Mouse (Mus musculus): ENCODE measurements at regions not wholly inside any gene's neighbourhood (a gene's known extent, or its start where the extent isn't known, plus 50 kb on each side); places are given as distances from the start of the nearest gene placed in this dataset.

DNA sequence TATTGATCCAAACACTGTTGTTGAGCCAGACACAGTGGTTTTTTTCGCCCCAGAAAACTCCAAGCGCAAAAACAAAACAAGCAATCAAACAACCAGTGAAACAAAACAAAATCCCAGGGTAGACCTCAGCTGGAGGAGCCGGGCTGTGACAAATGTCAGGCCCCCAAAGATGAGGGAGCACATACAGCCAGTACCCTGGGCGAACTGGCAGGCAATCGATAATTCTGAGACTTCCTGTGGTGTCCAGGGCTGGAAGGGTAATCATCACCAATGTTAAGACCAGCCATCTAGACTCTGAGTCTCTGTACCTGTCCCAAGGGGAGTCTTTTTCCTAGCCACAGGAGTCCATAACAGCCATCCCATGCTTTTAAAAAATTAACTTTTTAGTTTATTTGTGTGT, 80.6 kb downstream of the Mtx3 start:
- no peak overlapping the region for H3K9ac ChIP-seq (ENCODE audit: low read depth, low read length)
- H3K27ac ChIP-seq (ENCODE audit: low read depth, low read length): no peak overlapping the region
- no peaks in the 10 kb centered on the region for H3K36me3 ChIP-seq (ENCODE audit: control insufficient read depth, insufficient read depth, low read length)
- H3K9me3 ChIP-seq (ENCODE audit: control insufficient read depth, low read length): no peaks in the 10 kb centered on the region
- no peak for ATAC-seq (replicated peaks; ENCODE audit: low FRiP score)
- H3K4me3 ChIP-seq (ENCODE audit: low read depth, low read length): no peak overlapping the region
- no peaks in the 10 kb centered on the region for H3K27me3 ChIP-seq (replicated peaks; ENCODE audit: control insufficient read depth, insufficient read depth, low read length)
- 90% methylated on average over 5 of the region's 5 CpGs for WGBS
- no peak overlapping the region for H3K4me2 ChIP-seq
- no peaks in the 10 kb centered on the region for H3K4me1 ChIP-seq (replicated peaks; ENCODE audit: control insufficient read depth, insufficient read depth, low read length)
- DNase-seq (ENCODE audit: low spot score): no peak

DNA sequence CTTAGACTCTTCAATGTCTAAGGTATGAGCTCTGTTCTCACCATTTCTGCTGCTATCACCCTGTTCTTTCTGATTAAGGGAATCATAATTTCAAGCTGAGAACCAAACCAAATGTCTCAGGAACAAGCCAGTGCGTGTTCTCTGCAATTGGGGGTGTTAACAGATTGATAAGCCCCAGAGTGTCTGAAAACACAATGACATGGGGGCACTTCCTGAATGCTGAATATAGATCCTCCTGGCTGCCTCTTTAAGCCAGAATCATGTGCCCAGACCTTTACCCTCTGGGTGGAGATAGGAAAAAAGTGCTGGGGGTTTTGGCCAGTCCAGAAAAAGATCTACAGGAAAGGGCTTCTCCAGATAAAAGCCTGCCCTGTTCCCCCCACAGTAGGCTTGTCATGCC, 84.0 kb downstream of the Mtx3 start:
- DNase-seq (ENCODE audit: low spot score) (no peak), ATAC-seq (replicated peaks; ENCODE audit: low FRiP score) (no peak)
- no peak overlapping the region for H3K27ac ChIP-seq (ENCODE audit: low read depth, low read length)
- no peaks in the 10 kb centered on the region for H3K27me3 ChIP-seq (replicated peaks; ENCODE audit: control insufficient read depth, insufficient read depth, low read length)
- no peak overlapping the region for H3K4me2 ChIP-seq
- no peak overlapping the region for H3K9ac ChIP-seq (ENCODE audit: low read depth, low read length)
- 34% methylated on average over 1 of the region's 1 CpGs for WGBS
- H3K4me3 ChIP-seq (ENCODE audit: low read depth, low read length): no peak overlapping the region
- H3K9me3 ChIP-seq (ENCODE audit: control insufficient read depth, low read length): no peaks in the 10 kb centered on the region
- H3K36me3 ChIP-seq (ENCODE audit: control insufficient read depth, insufficient read depth, low read length): no peaks in the 10 kb centered on the region
- H3K4me1 ChIP-seq (replicated peaks; ENCODE audit: control insufficient read depth, insufficient read depth, low read length): no peaks in the 10 kb centered on the region

DNA sequence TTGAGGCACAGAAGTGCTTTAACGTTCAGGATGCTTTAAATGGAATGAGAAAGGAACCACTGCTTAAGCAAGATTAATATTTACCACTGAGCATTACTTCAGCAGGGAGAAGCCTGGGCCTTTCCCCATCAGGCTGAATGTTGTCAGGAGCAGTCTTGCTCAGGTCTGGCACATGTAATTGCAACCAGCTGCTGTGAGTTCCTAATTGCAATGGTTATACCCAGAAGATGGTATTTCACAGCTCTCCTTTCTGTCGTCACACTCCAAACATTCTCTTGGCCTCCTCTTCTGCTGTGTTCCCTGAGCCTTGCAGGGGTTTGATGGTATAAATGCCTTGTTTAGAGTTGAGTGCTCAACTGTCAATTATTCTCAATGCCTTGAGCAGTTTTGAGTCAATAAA, 87.1 kb downstream of the Mtx3 start:
- DNase-seq (ENCODE audit: low spot score) (no peak), ATAC-seq (replicated peaks; ENCODE audit: low FRiP score) (no peak)
- no peaks in the 10 kb centered on the region for H3K9me3 ChIP-seq (ENCODE audit: control insufficient read depth, low read length)

DNA sequence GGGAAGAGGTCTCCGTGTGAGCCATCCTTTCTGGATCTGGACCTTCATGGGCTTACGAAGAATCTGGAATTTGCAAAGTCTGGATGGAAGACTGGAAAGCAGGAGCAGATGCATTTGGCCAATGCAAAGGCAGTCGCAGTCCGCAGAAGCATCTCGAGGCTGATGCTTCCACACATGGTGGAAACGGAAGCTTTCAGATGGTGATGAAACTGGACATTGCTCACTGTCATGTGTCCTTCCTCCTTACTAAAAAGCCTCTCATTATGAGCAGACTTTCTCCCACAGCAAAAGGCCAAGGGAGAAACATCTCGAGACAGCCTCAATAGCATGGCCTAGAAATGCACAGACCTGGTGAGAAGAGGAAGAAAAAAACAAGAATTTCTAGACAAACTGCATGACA, 94.5 kb downstream of the Mtx3 start:
- no peaks in the 10 kb centered on the region for H3K36me3 ChIP-seq (ENCODE audit: control insufficient read depth, insufficient read depth, low read length)
- ATAC-seq (replicated peaks; ENCODE audit: low FRiP score) (no peak), DNase-seq (ENCODE audit: low spot score) (no peak)
- no peak overlapping the region for H3K4me3 ChIP-seq (ENCODE audit: low read depth, low read length)
- no peaks in the 10 kb centered on the region for H3K4me1 ChIP-seq (replicated peaks; ENCODE audit: control insufficient read depth, insufficient read depth, low read length)
- H3K27me3 ChIP-seq (replicated peaks; ENCODE audit: control insufficient read depth, insufficient read depth, low read length): no peaks in the 10 kb centered on the region
- H3K4me2 ChIP-seq: no peak overlapping the region
- WGBS: 82% methylated on average over 7 of the region's 7 CpGs
- H3K27ac ChIP-seq (ENCODE audit: low read depth, low read length): no peak overlapping the region
- no peaks in the 10 kb centered on the region for H3K9me3 ChIP-seq (ENCODE audit: control insufficient read depth, low read length)
- H3K9ac ChIP-seq (ENCODE audit: low read depth, low read length): no peak overlapping the region

More for the DNA sequence above, 87.1 kb downstream of the Mtx3 start:
- Histone ChIP-seq H3K4me1 (replicated peaks; ENCODE audit: control insufficient read depth, insufficient read depth, low read length) (no peaks in the 10 kb centered on the region), H3K27ac (ENCODE audit: low read depth, low read length) (no peak overlapping the region), H3K27me3 (replicated peaks; ENCODE audit: control insufficient read depth, insufficient read depth, low read length) (no peaks in the 10 kb centered on the region), H3K36me3 (ENCODE audit: control insufficient read depth, insufficient read depth, low read length) (no peaks in the 10 kb centered on the region), H3K9ac (ENCODE audit: low read depth, low read length) (no peak overlapping the region), H3K4me2 (no peak overlapping the region), H3K4me3 (ENCODE audit: low read depth, low read length) (no peak overlapping the region)
- WGBS: 68% methylated on average over 2 of the region's 2 CpGs

DNA sequence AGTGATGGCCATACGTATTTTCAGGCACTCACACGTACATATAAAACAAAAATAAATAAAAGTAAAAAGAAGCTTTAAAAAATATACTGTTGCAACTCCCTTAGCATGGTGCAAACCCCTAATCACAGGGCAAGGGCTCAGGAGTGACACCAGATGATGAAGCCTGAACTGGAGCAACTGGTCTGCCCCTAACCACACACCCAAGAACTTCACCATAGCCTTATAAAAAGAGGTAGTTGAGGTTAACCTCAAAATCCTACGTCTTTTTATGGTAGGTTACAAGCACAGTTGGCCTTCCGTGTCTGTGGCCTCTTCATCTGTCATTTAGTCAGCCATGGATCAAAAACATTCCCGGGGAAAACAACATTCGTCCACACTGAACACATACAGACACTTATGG, 96.0 kb downstream of the Mtx3 start:
- no peaks in the 10 kb centered on the region for H3K4me1 ChIP-seq (replicated peaks; ENCODE audit: control insufficient read depth, insufficient read depth, low read length)
- DNase-seq (ENCODE audit: low spot score) (no peak), ATAC-seq (replicated peaks; ENCODE audit: low FRiP score) (no peak)
- H3K27me3 ChIP-seq (replicated peaks; ENCODE audit: control insufficient read depth, insufficient read depth, low read length): no peaks in the 10 kb centered on the region
- 48% methylated on average over 6 of the region's 6 CpGs for WGBS
- H3K36me3 ChIP-seq (ENCODE audit: control insufficient read depth, insufficient read depth, low read length): no peaks in the 10 kb centered on the region
- H3K27ac ChIP-seq (ENCODE audit: low read depth, low read length): no peak overlapping the region
- H3K9me3 ChIP-seq (ENCODE audit: control insufficient read depth, low read length): no peaks in the 10 kb centered on the region
- H3K4me2 ChIP-seq: no peak overlapping the region
- H3K9ac ChIP-seq (ENCODE audit: low read depth, low read length): no peak overlapping the region
- no peak overlapping the region for H3K4me3 ChIP-seq (ENCODE audit: low read depth, low read length)

DNA sequence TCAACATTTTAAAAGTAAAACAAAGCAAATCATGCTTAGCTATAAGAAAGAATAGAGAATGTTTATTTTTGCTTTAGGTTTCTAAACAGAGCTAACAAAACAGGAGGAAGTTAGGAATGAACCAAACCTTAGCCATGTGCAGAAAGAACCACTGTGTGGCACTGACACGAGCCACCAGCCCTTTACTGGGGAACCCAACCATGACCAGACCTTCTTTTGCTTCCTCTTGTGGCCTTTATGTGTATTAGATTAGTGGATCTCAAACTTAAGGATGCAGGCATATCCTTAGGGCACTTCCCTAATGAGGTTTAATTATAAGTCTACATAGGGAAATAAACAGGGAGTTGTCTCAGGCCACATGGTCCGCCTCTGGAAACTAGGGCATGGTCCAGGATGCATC, 104.0 kb downstream of the Mtx3 start:
- Histone ChIP-seq H3K27me3 (replicated peaks; ENCODE audit: control insufficient read depth, insufficient read depth, low read length) (no peaks in the 10 kb centered on the region), H3K27ac (ENCODE audit: low read depth, low read length) (no peak overlapping the region), H3K36me3 (ENCODE audit: control insufficient read depth, insufficient read depth, low read length) (no peaks in the 10 kb centered on the region), H3K4me1 (replicated peaks; ENCODE audit: control insufficient read depth, insufficient read depth, low read length) (no peaks in the 10 kb centered on the region), H3K4me3 (ENCODE audit: low read depth, low read length) (no peak overlapping the region), H3K9me3 (ENCODE audit: control insufficient read depth, low read length) (no peaks in the 10 kb centered on the region), H3K4me2 (no peak overlapping the region), H3K9ac (ENCODE audit: low read depth, low read length) (no peak overlapping the region)
- ATAC-seq (replicated peaks; ENCODE audit: low FRiP score) (no peak), DNase-seq (ENCODE audit: low spot score) (no peak)
- WGBS: 58% methylated on average over 2 of the region's 2 CpGs

DNA sequence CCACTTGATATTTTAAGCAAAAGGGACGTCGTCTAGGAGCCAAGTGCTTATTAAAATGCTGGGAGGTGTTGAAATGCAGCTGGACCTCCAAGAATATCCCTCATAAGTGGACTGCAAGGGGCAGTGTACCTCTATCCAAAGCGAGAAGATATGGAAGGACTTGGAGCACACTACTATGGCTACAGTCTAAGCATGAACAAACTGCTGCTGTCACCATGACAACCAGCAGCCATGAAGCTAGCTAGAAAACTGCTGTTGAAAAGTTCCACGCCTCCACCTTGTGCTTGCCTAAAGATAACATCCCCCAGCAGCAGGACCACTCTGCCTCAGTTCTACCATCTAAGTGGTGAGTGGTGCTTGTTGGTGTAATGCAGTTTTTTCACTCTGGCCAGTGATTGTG, 115.5 kb downstream of the Mtx3 start:
- no peak overlapping the region for H3K9ac ChIP-seq (ENCODE audit: low read depth, low read length)
- no peaks in the 10 kb centered on the region for H3K27me3 ChIP-seq (replicated peaks; ENCODE audit: control insufficient read depth, insufficient read depth, low read length)
- H3K36me3 ChIP-seq (ENCODE audit: control insufficient read depth, insufficient read depth, low read length): no peaks in the 10 kb centered on the region
- H3K4me1 ChIP-seq (replicated peaks; ENCODE audit: control insufficient read depth, insufficient read depth, low read length): no peaks in the 10 kb centered on the region
- DNase-seq (ENCODE audit: low spot score): no peak
- no peak overlapping the region for H3K27ac ChIP-seq (ENCODE audit: low read depth, low read length)
- H3K9me3 ChIP-seq (ENCODE audit: control insufficient read depth, low read length): no peaks in the 10 kb centered on the region
- no peak for ATAC-seq (replicated peaks; ENCODE audit: low FRiP score)
- no peak overlapping the region for H3K4me3 ChIP-seq (ENCODE audit: low read depth, low read length)
- 69% methylated on average over 4 of the region's 4 CpGs for WGBS
- no peak overlapping the region for H3K4me2 ChIP-seq

DNA sequence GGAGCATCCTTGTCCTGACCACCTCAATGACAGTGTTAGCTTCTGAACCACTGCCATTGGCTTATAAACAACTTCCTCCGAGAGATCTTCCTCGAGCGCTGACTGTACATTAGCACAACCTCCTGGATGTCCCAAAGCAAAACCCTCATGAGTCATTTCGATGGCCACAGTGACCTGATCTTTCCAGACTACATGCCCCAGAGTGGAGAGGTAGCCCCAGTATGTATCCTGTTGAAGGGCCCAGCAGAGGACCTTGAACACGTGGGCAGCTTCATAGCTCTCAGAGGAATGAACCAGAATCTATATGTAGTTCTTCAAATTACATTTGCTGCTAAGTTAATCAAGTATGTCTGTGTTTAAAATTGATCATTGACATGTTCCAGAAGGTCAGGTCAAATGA, 118.1 kb downstream of the Mtx3 start:
- Histone ChIP-seq H3K4me1 (replicated peaks; ENCODE audit: control insufficient read depth, insufficient read depth, low read length) (no peaks in the 10 kb centered on the region), H3K9ac (ENCODE audit: low read depth, low read length) (no peak overlapping the region), H3K27me3 (replicated peaks; ENCODE audit: control insufficient read depth, insufficient read depth, low read length) (no peaks in the 10 kb centered on the region), H3K27ac (ENCODE audit: low read depth, low read length) (no peak overlapping the region), H3K9me3 (ENCODE audit: control insufficient read depth, low read length) (no peaks in the 10 kb centered on the region), H3K4me3 (ENCODE audit: low read depth, low read length) (no peak overlapping the region), H3K36me3 (ENCODE audit: control insufficient read depth, insufficient read depth, low read length) (no peaks in the 10 kb centered on the region), H3K4me2 (no peak overlapping the region)
- ATAC-seq (replicated peaks; ENCODE audit: low FRiP score) (no peak), DNase-seq (ENCODE audit: low spot score) (no peak)
- whole genome bisulfite sequencing: 79% methylated on average over 5 of the region's 5 CpGs

DNA sequence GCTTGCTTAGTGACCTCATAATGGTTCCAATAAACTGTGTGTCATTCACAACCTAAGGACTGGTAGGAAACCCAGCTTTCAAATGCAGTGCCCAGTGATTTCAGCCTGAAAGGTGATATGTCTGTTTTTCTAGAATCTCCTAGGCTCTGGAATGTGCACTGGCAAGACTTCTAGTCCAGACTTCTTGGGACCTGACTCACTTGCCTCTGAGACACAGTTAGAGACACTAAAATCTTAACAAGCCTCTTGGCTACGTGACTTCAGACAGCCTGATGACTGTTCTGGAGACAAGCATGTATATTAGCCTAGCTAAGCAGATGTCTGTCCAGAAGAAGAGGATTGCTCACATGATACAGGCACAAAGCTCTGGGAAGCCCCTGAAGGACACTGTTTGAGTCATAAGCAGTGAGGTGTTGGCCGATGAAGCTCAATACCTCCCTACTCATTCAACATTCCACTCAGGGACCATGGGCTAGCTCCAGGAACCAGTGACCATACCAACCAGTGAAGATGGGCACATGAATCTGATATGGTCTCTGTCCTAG, 118.9 kb downstream of the Mtx3 start:
- Histone ChIP-seq H3K9ac (ENCODE audit: low read depth, low read length) (no peak overlapping the region), H3K4me1 (replicated peaks; ENCODE audit: control insufficient read depth, insufficient read depth, low read length) (no peaks in the 10 kb centered on the region), H3K36me3 (ENCODE audit: control insufficient read depth, insufficient read depth, low read length) (no peaks in the 10 kb centered on the region), H3K4me2 (no peak overlapping the region), H3K27ac (ENCODE audit: low read depth, low read length) (no peak overlapping the region), H3K27me3 (replicated peaks; ENCODE audit: control insufficient read depth, insufficient read depth, low read length) (no peaks in the 10 kb centered on the region), H3K9me3 (ENCODE audit: control insufficient read depth, low read length) (no peaks in the 10 kb centered on the region), H3K4me3 (ENCODE audit: low read depth, low read length) (no peak overlapping the region)
- 84% methylated on average over 2 of the region's 2 CpGs for WGBS
- DNase-seq (ENCODE audit: low spot score) (no peak), ATAC-seq (replicated peaks; ENCODE audit: low FRiP score) (no peak)
